Mouse (Mus musculus) ovary, adult 2 months (tissue): ENCODE results near the gene Olfr398. TPM values are rescaled to one million over a fixed set of nuclear protein-coding genes. Genes with fewer than 3 reads are reported as not detected.

Experiments used
- polyA plus RNA-seq: library from polyadenylated mRNA; depleted of rRNA; stranded (reverse); fragments of >200 nt; gene quantifications from 2 replicates; pipeline ENCODE4 v1.2.3, GENCODE M21; 2012; rRNA removed

Olfr398 gene
- not detected in 2 replicates for polyA plus RNA-seq

DNA sequence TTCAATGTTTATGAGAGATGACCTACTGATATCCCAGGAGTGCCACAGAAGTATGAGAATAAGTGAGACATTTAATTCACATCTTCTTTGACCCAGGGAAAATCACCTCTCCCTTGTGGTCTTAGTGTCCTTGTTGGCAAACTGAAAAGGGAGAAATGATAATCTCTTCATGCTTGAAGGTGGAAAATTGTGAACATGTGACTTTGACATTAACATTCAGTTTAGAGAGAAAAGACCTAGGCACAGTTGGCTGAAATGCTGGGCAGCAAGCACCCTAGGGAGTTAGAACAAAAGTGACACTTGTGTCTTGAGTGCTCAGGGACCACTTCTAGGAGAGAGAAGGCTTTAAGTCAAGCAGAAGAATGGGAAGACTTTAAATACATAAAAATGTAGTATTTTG lies at the start of gene Olfr398:
Olfr398 (minus strand) TSS at position 101 of the 400 bp plus-strand sequence.

DNA sequence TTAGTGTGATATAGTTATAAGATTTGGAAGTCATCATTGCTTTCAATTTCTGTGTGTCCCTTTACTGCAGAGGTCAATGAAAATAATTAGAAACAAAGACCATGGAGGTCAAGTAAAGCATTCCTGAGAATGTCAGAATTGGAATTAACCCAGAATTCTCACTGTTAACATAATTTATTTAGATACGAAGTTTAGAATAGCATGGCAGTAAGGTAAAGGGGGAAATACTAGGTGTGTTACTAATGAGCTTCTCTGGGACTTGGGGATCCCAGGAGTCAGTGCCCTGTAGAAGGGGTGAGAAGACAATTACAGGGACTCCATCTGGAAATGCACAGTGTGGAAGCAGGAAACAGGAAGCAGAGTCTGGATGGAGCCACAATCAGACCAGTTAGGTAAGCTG lies 29.7 kb downstream of the Olfr398 start, which contains the start of gene Olfr397:
Olfr397 (plus strand) TSS at position 301 of the 400 bp plus-strand sequence.

DNA sequence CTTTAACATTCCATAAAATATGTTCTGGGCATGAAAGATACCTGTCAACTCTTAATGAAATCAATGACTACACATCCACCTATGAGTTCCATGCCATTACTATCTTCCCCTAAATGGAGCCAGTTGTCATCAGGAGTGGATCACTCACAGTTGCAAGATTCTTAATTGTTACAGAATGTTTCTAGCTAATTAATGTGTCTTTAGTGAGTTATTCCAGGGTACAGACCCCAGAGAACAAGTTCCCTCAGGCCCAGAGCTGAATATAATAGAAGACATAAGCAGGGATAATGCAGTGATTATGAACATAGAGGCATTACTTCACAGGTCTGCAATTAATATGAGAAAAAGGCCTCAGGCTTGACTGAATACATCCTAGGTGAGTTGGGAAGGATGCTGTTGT lies 53.8 kb downstream of the Olfr398 start, which contains the start of gene Olfr23:
Olfr23 (plus strand) TSS at position 301 of the 400 bp plus-strand sequence.

Other genes with a start within 250 kb of the Olfr398 start
- gene Olfr389, start 209.7 kb downstream of the Olfr398 start, polyA plus RNA-seq, result not detected in 2 replicates
- not detected in 2 replicates for gene Olfr390, start 207.4 kb downstream of the Olfr398 start, polyA plus RNA-seq
- gene Olfr391-ps, start 187.4 kb downstream of the Olfr398 start, polyA plus RNA-seq, result not detected in 2 replicates
- gene Olfr392, start 173.4 kb downstream of the Olfr398 start, polyA plus RNA-seq, result not detected in 2 replicates
- not detected in 2 replicates for gene Olfr393, start 139.0 kb downstream of the Olfr398 start, polyA plus RNA-seq
- gene Olfr394, start 99.6 kb downstream of the Olfr398 start, polyA plus RNA-seq, result not detected in 2 replicates
- not detected in 2 replicates for gene Olfr395, start 81.1 kb downstream of the Olfr398 start, polyA plus RNA-seq
- gene Olfr23, start 53.7 kb downstream of the Olfr398 start, polyA plus RNA-seq, result not detected in 2 replicates
- gene Olfr397, start 29.6 kb downstream of the Olfr398 start, polyA plus RNA-seq, result not detected in 2 replicates
- not detected in 2 replicates for gene Olfr139, start 66.1 kb upstream of the Olfr398 start, polyA plus RNA-seq
- gene Olfr399, start 66.2 kb upstream of the Olfr398 start, polyA plus RNA-seq, result not detected in 2 replicates
- gene Zfp616, start 79.5 kb upstream of the Olfr398 start, polyA plus RNA-seq, result not detected in 2 replicates
- not detected in 2 replicates for gene Olfr401, start 123.3 kb upstream of the Olfr398 start, polyA plus RNA-seq
- not detected in 2 replicates for gene Olfr402, start 163.1 kb upstream of the Olfr398 start, polyA plus RNA-seq
- gene Olfr403, start 195.8 kb upstream of the Olfr398 start, polyA plus RNA-seq, result not detected in 2 replicates
- not detected in 2 replicates for gene Olfr43, start 221.0 kb upstream of the Olfr398 start, polyA plus RNA-seq